Mouse (Mus musculus) lung, postnatal 0 days (tissue): ENCODE measurements at regions not wholly inside any gene's neighbourhood (a gene's known extent, or its start where the extent isn't known, plus 50 kb on each side); places are given as distances from the start of the nearest gene placed in this dataset.

Experiments
- ATAC-seq: fragments of 200-750 bp; cut with Nextera tagmentation; 2 replicates; pipeline ENCODE4 v1.8.0; 2017; ENCODE audit warnings: moderate library complexity
- DNase-seq: peaks from one replicate; pipeline ENCODE4 v3.0.0-alpha.2; 2016; ENCODE audit warnings: low spot score
- H3K27ac ChIP-seq: fragments of 300-500 bp; sonication (generic); 2 replicates; pipeline ENCODE4 v1.5.1; 2014; ENCODE audit warnings: antibody characterized with exemption, mild to moderate bottlenecking, low read length, mixed read lengths
- H3K27me3 ChIP-seq: fragments of 300-500 bp; sonication (generic); replicated peaks from 2 replicates; pipeline ENCODE4 v1.6.1; 2014; ENCODE audit warnings: low read length, mixed read lengths; ENCODE audit not compliant: insufficient read depth
- H3K36me3 ChIP-seq: fragments of 300-500 bp; sonication (generic); 2 replicates; pipeline ENCODE4 v1.6.1; 2014; ENCODE audit warnings: low read length, mixed read lengths; ENCODE audit not compliant: insufficient read depth
- H3K4me1 ChIP-seq: fragments of 300-500 bp; sonication (generic); 2 replicates; pipeline ENCODE4 v1.6.1; 2014; ENCODE audit warnings: antibody characterized with exemption, low read depth, low read length, mixed read lengths; ENCODE audit not compliant: insufficient read depth
- H3K4me2 ChIP-seq: fragments of 300-500 bp; sonication (generic); replicated peaks from 2 replicates; pipeline ENCODE4 v1.6.1; 2014; ENCODE audit warnings: low read depth, mild to moderate bottlenecking, low read length, moderate library complexity, mixed read lengths
- H3K4me3 ChIP-seq: fragments of 300-500 bp; sonication (generic); 2 replicates; pipeline ENCODE4 v1.5.1; 2014; ENCODE audit warnings: low read depth, low read length
- H3K9ac ChIP-seq: fragments of 300-500 bp; sonication (generic); replicated peaks from 2 replicates; pipeline ENCODE4 v1.6.1; 2014; ENCODE audit warnings: low read depth, mild to moderate bottlenecking
- H3K9me3 ChIP-seq: fragments of 300-500 bp; sonication (generic); 2 replicates; pipeline ENCODE4 v1.6.1; 2016; ENCODE audit warnings: low read length, mixed read lengths
- CTCF ChIP-seq: IDR thresholded peaks from 2 replicates; pipeline ENCODE4 v1.5.1; 2016; ENCODE audit warnings: antibody characterized with exemption, mild to moderate bottlenecking
- EP300 ChIP-seq: IDR thresholded peaks from 2 replicates; pipeline ENCODE4 v1.6.1; 2016; ENCODE audit warnings: antibody characterized with exemption, mild to moderate bottlenecking, control low read depth
- WGBS: fragments of 180-500 bp; shearing (Covaris S2); extraction: QIAGEN DNeasy Blood & Tissue Kit; methylation state at CpG from one replicate; pipeline ENCODE4 v1.1.7; 2014; 5-methylcytosine and 5-hydroxymethylcytosine counted together

DNA sequence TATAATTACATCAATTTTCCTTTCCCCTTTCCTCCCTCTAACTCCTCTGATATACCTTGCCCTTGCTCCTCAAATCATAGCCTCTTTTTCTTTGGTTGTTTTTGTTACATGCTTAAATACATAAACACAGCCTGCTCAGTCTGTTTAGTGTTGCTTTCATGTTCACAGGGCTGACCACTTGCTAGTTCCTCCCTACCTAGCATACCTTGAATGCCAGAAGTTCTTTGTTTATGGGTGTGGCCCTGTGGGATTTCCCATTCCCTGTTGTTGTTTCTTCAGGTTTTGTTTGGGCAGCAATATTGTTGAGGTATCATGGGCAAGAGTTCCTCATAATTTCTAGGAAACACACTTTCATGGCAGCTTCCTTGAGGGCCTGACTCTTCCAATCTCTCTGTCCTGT is 807.7 kb downstream of the Diaph2 start:
- H3K27me3 ChIP-seq, result no peaks in the 10 kb centered on the region
- no peak overlapping the region for H3K4me2 ChIP-seq
- H3K9me3 ChIP-seq, result no peaks in the 10 kb centered on the region
- no peaks in the 10 kb centered on the region for H3K36me3 ChIP-seq
- TF ChIP-seq CTCF (no peak), EP300 (no peak)
- DNase-seq (no peak), ATAC-seq (no peak)
- no peak overlapping the region for H3K9ac ChIP-seq
- no peak overlapping the region for H3K4me3 ChIP-seq
- no peak overlapping the region for H3K27ac ChIP-seq
- no peaks in the 10 kb centered on the region for H3K4me1 ChIP-seq

DNA sequence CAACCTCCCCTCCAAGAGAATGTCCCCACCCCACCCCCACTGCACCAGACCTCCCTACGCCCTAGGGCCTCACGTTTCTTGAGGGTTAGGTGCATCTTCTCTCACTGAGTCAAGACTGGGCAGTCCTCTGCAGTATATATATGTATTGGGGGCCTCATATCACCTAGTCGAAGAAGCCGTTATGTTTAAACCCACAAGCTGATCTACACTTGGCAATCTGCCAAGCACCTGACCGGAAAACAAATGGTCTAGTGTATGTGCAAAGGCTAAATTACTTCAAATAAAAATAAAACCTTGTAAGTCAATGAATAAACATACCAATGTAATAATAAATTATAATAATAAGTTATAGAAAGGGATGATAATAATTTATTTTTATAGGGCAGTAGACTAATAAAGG is 828.2 kb downstream of the Diaph2 start:
- no peaks in the 10 kb centered on the region for H3K4me1 ChIP-seq
- H3K36me3 ChIP-seq, result no peaks in the 10 kb centered on the region
- H3K9ac ChIP-seq, result no peak overlapping the region
- H3K9me3 ChIP-seq, result no peaks in the 10 kb centered on the region
- WGBS, result 52% methylated on average over 5 of the region's 5 CpGs
- H3K4me3 ChIP-seq, result no peak overlapping the region
- no peak for TF ChIP-seq EP300
- TF ChIP-seq CTCF, result no peak
- DNase-seq (no peak), ATAC-seq (no peak)
- no peak overlapping the region for H3K4me2 ChIP-seq
- no peaks in the 10 kb centered on the region for H3K27me3 ChIP-seq
- H3K27ac ChIP-seq, result no peak overlapping the region

DNA sequence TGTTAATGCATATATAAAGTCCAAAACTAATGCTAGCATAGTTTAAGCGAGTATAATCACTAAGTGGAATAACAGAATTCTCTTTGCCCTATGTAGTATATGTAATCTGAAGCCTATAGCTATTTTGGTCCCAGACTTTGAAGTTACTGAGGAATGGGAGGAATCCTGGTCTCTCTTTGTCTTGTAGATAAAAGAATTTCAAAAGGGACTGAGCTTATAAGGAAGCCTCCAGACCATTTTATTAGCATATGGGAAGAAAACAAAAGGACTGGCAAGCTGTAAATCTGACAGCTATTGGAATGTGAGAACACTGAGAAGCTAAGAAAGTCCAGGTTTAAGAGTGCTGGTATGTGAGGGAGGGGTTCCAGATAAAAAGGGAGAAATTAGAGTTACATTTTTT is 847.1 kb downstream of the Diaph2 start:
- no peak overlapping the region for H3K9ac ChIP-seq
- H3K4me1 ChIP-seq, result no peaks in the 10 kb centered on the region
- H3K9me3 ChIP-seq, result no peaks in the 10 kb centered on the region
- H3K4me3 ChIP-seq, result no peak overlapping the region
- DNase-seq (no peak), ATAC-seq (no peak)
- 39% methylated on average over 1 of the region's 1 CpGs for WGBS
- no peak for TF ChIP-seq EP300
- no peak for TF ChIP-seq CTCF
- H3K27ac ChIP-seq, result no peak overlapping the region
- no peak overlapping the region for H3K4me2 ChIP-seq
- H3K27me3 ChIP-seq, result no peaks in the 10 kb centered on the region
- no peaks in the 10 kb centered on the region for H3K36me3 ChIP-seq

DNA sequence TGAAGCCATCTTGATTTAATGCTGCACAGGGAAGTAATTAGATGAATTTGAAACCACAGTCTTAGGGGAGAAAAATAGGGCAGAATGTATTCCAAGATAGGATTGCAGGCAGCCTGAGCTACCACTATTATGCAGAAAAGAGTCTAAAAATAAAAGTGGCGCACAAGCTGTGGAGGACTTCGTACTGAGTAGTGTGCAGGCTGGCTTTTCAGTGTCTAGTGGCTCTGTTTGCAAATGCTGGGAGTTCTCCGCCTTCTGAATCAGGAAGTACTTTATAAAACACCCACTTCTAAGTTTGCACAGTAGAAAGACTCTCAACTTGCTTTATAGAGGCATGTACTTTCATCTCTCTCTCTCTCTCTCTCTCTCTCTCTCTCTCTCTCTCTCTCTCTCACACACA is 852.4 kb downstream of the Diaph2 start:
- no peaks in the 10 kb centered on the region for H3K27me3 ChIP-seq
- TF ChIP-seq EP300, result no peak
- no peak for TF ChIP-seq CTCF
- DNase-seq (peak; percentile 7), ATAC-seq (no peak)
- no peak overlapping the region for H3K9ac ChIP-seq
- H3K9me3 ChIP-seq, result no peaks in the 10 kb centered on the region
- H3K4me2 ChIP-seq, result no peak overlapping the region
- no peaks in the 10 kb centered on the region for H3K36me3 ChIP-seq
- no peak overlapping the region for H3K27ac ChIP-seq
- H3K4me1 ChIP-seq, result no peaks in the 10 kb centered on the region
- H3K4me3 ChIP-seq, result no peak overlapping the region
- WGBS, result 66% methylated on average over 3 of the region's 3 CpGs

DNA sequence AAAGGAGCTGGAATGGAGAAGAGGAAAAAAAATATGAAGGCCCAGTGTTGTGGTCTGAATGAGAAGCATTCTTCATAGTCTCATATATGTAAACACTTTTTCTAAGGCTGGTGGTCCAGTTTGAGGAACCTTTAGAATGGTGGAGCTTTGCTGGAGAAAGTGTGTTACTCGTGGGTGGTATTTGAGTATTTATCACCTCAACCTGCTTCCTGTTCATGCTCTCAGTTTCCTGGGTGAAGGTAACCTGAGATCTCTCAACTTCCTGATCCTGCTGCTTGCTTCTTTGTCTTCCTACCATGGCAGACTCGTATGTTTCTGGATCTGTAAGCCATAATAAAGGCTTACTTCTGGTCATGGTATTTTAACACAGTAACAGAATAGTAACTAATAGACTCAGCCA is 889.0 kb downstream of the Diaph2 start:
- no peak overlapping the region for H3K4me2 ChIP-seq
- H3K36me3 ChIP-seq, result no peaks in the 10 kb centered on the region
- H3K27me3 ChIP-seq, result no peaks in the 10 kb centered on the region
- H3K4me3 ChIP-seq, result no peak overlapping the region
- no peaks in the 10 kb centered on the region for H3K9me3 ChIP-seq
- DNase-seq (no peak), ATAC-seq (no peak)
- no peaks in the 10 kb centered on the region for H3K4me1 ChIP-seq
- no peak overlapping the region for H3K27ac ChIP-seq
- no peak for TF ChIP-seq EP300
- TF ChIP-seq CTCF, result no peak
- H3K9ac ChIP-seq, result no peak overlapping the region
- WGBS, result 51% methylated on average over 2 of the region's 2 CpGs

DNA sequence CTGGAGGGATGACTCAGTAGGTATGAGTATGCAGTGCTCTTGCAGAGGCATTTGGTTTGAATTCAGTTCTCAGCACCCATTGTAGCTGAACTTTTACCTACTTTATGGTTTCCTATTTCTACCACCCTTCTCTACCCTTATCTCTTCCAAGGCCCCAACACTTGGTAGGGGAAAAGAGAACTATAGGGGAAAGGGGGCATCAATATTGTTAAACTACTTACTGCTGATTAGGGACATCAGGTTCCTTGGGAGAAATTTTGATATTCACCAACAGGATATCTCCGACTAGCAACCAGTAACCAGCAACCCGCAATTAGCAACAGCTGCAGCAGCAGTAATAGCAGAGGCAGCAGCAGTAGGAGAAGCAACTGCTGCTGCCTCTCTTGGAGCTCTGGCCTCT is 906.3 kb downstream of the Diaph2 start:
- Histone ChIP-seq H3K9me3 (no peaks in the 10 kb centered on the region), H3K4me3 (no peak overlapping the region), H3K36me3 (no peaks in the 10 kb centered on the region), H3K27me3 (no peaks in the 10 kb centered on the region), H3K9ac (no peak overlapping the region), H3K27ac (no peak overlapping the region), H3K4me2 (no peak overlapping the region), H3K4me1 (no peaks in the 10 kb centered on the region)
- ATAC-seq (no peak), DNase-seq (no peak)
- WGBS, result 85% methylated on average over 2 of the region's 2 CpGs
- no peak for TF ChIP-seq EP300
- TF ChIP-seq CTCF, result no peak

DNA sequence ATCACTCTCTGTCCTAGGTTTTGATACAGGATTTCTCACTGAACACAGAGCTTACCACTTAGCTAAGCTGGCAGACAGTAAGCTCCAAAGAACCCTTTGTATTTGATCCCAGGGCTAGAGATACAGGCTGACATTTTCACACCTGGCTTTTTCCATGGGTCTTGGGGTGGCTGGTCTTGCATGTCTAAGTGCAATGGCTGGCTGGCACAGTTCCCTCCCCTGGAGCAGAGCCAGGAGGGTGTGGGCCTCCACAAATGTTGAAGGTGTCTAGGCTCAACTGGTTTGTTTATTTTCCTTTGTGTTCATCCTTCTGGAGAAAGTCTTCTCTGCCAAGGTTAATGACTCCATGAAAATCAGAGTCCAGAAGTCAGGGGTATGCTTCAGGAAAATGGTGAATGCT is 934.8 kb downstream of the Diaph2 start:
- no peaks in the 10 kb centered on the region for H3K36me3 ChIP-seq

More for the DNA sequence above, 934.8 kb downstream of the Diaph2 start:
- Histone ChIP-seq H3K9ac (no peak overlapping the region), H3K4me1 (no peaks in the 10 kb centered on the region), H3K27ac (no peak overlapping the region), H3K27me3 (no peaks in the 10 kb centered on the region), H3K4me2 (no peak overlapping the region), H3K4me3 (no peak overlapping the region), H3K9me3 (no peaks in the 10 kb centered on the region)
- DNase-seq (no peak), ATAC-seq (no peak)
- no peak for TF ChIP-seq EP300
- no peak for TF ChIP-seq CTCF
